In the genomic region with DNA sequence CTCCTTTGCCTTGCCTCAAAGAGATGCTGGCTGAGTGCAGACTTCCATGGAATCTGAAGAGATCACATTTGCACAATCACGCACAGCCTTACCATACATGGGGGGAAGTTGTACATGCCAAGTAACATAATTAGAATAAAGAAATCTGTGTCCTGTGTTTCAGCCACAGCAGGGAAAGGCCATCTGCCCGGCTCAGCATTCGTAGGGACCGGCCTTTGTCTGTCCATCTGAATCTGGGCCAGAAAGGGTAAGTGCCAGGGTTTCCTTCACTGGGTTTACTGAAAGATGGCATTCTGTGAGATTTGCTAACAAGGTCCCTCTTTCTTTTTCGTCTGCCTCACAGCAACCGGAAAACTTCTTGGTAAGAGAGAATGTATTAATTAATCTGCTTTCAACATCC, we compare ENCODE assay signal across 12 mouse cellular contexts.
DNase-seq lines count a peak whose midpoint lies in the region; ATAC-seq and TF ChIP-seq lines count a peak whose summit lies in the region.
"Had no signal": no experiment of that assay in that cellular context is flagged by ENCODE, and none has a peak within 500 bp of the region (broad histone marks: within the 10 kb centered on the region; RNA-seq: fewer than 3 reads in every experiment).

No protein-coding gene starts in this region.

- intact Hi-C loops in left cerebral cortex, postnatal 25 days (cut with DNase I) = no loop called here

- peak; percentile 94 for ATAC-seq in cerebellum, adult (ENCODE audit: insufficient number of reproducible peaks, low FRiP score, low TSS enrichment)
- no peak for ATAC-seq in heart, embryonic 11.5 days (replicated peaks; ENCODE audit: insufficient number of reproducible peaks, low FRiP score, low TSS enrichment)

- H3K9ac ChIP-seq in heart, embryonic 11.5 days (ENCODE audit: low read depth, low read length) = no peak overlapping the region
- H3K9ac ChIP-seq: embryonic facial prominence, embryonic 15.5 days; heart, embryonic 13.5 days; liver, embryonic 14.5 days had no signal

- 88% methylated on average over 6 of the region's 6 CpGs for WGBS in heart, embryonic 11.5 days (ENCODE audit: insufficient replicate concordance)
- WGBS in thymus, adult 2 months = 96% methylated on average over 6 of the region's 6 CpGs

- H3K4me1 ChIP-seq in heart, embryonic 11.5 days (ENCODE audit: control insufficient read depth, insufficient read depth, low read length) = peaks cover 8% of the 10 kb centered on the region; the same call in 1 of the 2 replicates
- no peaks in the 10 kb centered on the region for H3K4me1 ChIP-seq in thymus, adult 2 months (replicated peaks; ENCODE audit: control insufficient read depth, insufficient read depth, low read length)
- H3K4me1 ChIP-seq: embryonic facial prominence, embryonic 15.5 days had no signal

- no peak for TF ChIP-seq CTCF in thymus, adult 2 months (IDR thresholded peaks at IDR 0.05; ENCODE audit: borderline replicate concordance, control insufficient read depth, extremely low read depth, insufficient read depth, low read length, poor library complexity)

- no peaks in the 10 kb centered on the region for H3K27me3 ChIP-seq in heart, embryonic 11.5 days (ENCODE audit: control insufficient read depth, insufficient read depth, low read length)
- no peaks in the 10 kb centered on the region for H3K27me3 ChIP-seq in thymus, adult 2 months (ENCODE audit: control insufficient read depth, insufficient read depth, low read length)
- H3K27me3 ChIP-seq: embryonic facial prominence, embryonic 15.5 days had no signal

- no peak for TF ChIP-seq POLR2A in thymus, adult 2 months (IDR thresholded peaks at IDR 0.05; ENCODE audit: control insufficient read depth, extremely low read depth, insufficient read depth, low read length, poor library complexity)

- H3K9me3 ChIP-seq in heart, embryonic 11.5 days (replicated peaks; ENCODE audit: control insufficient read depth, low read length) = no peaks in the 10 kb centered on the region
- H3K9me3 ChIP-seq: embryonic facial prominence, embryonic 15.5 days; heart, embryonic 13.5 days had no signal

- H3K4me2 ChIP-seq in heart, embryonic 11.5 days = no peak overlapping the region
- H3K4me2 ChIP-seq: embryonic facial prominence, embryonic 15.5 days; heart, embryonic 13.5 days had no signal

- H3K36me3 ChIP-seq in heart, embryonic 11.5 days (ENCODE audit: control insufficient read depth, insufficient read depth, low read length) = no peaks in the 10 kb centered on the region
- H3K36me3 ChIP-seq in thymus, adult 2 months (ENCODE audit: control insufficient read depth, insufficient read depth, low read length) = no peaks in the 10 kb centered on the region
- H3K36me3 ChIP-seq: embryonic facial prominence, embryonic 15.5 days had no signal

- H3K27ac ChIP-seq in heart, embryonic 11.5 days (ENCODE audit: low read depth, low read length) = no peak overlapping the region
- H3K27ac ChIP-seq in thymus, adult 2 months (ENCODE audit: control insufficient read depth, insufficient read depth, low read length) = no peak overlapping the region
- H3K27ac ChIP-seq: embryonic facial prominence, embryonic 15.5 days; heart, embryonic 13.5 days; liver, embryonic 14.5 days had no signal

- peak; percentile 79 for DNase-seq in Muller cell, postnatal 12 days (ENCODE audit: inconsistent ontology term)
- DNase-seq in frontal cortex, postnatal 14 days (ENCODE audit: low spot score in 2 of 2) = peak; percentile 22 to 32
- peak; percentile 34 to 59 for DNase-seq in left cerebral cortex, postnatal 25 days (ENCODE audit: low spot score in 2 of 2)
- no peak for DNase-seq in adrenal gland, adult 8-10 months
- no peak for DNase-seq in thymus, adult 2 months
- DNase-seq: adrenal gland, postnatal 10 days; thymus, postnatal 14 days had no signal

- H3K4me3 ChIP-seq in heart, embryonic 11.5 days (ENCODE audit: low read depth, low read length) = no peak overlapping the region
- no peak overlapping the region for H3K4me3 ChIP-seq in thymus, adult 2 months (ENCODE audit: control insufficient read depth, insufficient read depth, low read length)
- H3K4me3 ChIP-seq: embryonic facial prominence, embryonic 15.5 days; heart, embryonic 13.5 days had no signal

Comparison
In these comparisons a context has a peak if more than half of its experiments do, and no peak if none do; other contexts are left out.
1. DNase-seq: peak in Muller cell, postnatal 12 days (single experiment), frontal cortex, postnatal 14 days (2 of 2) and left cerebral cortex, postnatal 25 days (2 of 2); none in adrenal gland, adult 8-10 months (single experiment) and thymus, adult 2 months (single experiment).